Mouse (Mus musculus) v-Abl transformed pro-B cells (cell line): ENCODE measurements at regions not wholly inside any gene's neighbourhood (a gene's known extent, or its start where the extent isn't known, plus 50 kb on each side); places are given as distances from the start of the nearest gene placed in this dataset.
"Not testable (repeated sequence)": the region's sequence is repeated elsewhere in the genome, so short reads cannot be mapped to it uniquely, and the experiment has no call there.

Source experiments
- in situ Hi-C, 2 experiments: fragments of 400-800 bp; cut with MboI; formaldehyde crosslinking; loops; one replicate each; pipeline ENCODE4 v1.15.1; 2025; ENCODE audit not compliant: unreplicated experiment in 2 of 2

DNA sequence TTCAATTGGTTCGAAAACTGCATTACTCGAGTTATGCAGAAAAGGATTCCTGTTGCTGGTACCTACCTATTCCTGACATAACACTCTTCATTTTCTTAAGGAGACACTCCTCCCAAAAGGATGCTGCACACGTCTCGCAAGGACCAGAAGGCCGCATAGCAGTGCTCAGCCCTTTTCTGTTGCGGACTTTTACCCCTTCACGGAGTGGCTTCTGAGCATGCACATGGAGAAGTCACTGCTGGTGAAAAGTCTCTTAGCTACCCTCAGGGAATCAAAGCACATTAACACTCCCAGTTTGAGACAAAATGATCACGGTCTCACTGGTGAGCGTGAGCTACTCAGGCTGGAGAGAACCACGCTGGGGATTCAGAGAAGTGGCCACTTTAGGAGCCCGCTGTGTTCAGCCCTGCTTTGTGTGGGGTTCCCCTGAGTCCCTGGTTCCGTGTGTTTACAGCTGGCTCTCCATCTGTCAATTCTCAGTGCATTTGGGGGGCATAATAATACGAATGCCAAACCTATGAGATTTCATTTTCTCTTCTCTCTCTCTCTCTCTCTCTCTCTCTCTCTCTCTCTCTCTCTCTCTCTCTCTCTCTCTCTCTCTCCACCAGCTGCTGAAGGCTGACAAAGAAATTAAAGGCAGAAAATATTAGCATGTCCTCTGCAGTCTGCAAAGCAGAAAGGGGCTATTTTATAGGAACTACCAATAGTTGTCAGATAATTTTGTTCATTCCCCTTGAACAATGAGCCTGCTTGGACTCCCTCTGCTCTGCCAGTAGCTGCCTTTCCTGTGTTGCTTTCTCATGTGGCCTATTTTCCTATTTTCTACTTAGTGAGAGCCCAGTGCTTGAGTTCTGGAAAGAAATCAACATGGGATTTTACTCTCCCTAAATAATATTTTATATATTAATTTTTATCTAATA lies 160.7 kb downstream of the Basp1 start:
- in situ Hi-C loops: no loop called here

DNA sequence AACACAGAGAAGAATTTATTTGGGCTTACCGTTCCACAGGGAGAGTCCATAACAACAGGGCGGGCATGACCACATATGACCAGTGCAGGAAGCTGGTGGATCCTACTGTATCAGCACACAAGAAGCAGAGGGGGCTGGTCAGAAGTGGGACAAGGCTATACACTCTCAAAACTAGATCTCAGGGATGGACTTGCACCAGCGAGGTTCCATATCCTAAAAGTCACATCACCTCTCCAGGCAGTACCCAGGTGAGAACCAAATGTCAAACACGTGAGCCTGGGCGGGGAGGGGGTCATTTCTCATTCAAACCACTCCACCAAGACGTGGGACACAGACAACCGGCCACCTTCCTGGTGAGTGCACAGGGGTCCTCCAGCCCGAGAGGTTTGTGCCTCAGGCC lies 167.9 kb downstream of the Basp1 start:
- in situ Hi-C loops: no loop called here

DNA sequence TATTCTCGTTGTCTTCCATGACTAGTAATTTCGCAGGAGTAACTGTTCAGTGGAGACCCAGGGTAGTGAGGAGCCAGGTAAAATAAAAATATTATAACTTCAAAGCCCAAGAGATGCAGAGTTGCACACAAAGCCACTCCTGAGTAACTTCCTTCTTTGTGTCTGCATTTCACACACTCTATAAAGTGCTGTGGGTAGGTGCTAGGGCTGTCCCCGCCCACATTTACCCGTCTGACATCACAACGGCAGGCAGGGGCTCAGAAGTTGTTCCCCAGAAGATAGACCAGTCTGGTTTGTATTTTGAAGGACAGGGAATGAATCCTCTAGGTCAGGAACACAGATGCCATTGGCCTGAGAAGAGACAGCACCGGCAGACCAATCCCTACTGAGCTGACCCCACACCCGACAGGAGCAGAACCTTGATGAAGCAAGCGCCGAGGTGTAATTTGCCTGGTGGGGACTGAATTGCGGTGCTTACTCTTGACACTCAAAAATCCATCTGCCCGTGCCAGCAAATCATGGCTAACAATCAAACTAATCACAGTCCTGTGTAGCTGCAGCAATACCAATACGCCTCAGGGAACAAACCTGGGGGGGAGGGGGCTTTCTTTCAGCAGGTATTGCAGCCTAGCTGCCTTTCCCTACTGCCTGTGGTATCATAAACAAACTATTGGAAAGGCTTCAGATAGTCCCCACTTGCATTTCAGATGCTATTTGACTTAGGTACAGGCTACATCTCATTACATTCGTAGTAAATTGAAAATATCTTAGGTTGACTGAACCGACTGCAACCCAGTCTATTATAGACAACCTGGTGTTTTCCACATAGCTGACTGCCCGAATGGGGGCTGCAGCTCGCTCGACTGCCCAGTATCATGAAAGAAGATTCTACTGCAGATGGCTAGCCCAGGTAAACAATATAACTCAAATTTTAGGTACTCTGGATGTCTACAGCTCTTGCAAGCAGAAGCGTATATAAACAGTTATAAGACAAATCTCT lies 175.6 kb downstream of the Basp1 start:
- in situ Hi-C loops: no loop called here

DNA sequence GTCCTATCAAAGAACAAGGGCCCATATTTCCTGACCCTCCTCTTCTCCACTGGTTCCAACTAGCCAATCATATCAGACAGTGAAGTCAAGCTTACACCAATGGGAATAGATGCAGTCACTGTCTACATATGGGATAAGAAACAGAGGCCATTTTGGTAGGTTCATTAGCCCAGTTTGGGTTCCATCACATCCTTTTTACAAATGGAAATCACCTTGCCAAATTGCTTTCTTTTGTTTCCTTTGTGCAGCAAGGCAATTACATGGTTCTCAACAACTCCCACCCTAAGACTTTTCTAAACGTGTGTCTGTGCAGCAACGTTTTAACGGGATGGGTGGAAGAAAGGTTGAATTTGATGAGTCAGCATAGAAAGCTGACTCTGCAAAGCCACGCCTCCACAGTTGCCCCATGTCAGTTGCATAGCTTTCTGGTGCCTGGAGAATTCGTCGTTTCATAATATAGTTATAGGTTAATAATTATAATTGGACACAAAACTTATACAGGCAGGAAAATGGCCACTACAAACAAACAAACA lies 177.3 kb downstream of the Basp1 start:
- in situ Hi-C loops: no loop called here

DNA sequence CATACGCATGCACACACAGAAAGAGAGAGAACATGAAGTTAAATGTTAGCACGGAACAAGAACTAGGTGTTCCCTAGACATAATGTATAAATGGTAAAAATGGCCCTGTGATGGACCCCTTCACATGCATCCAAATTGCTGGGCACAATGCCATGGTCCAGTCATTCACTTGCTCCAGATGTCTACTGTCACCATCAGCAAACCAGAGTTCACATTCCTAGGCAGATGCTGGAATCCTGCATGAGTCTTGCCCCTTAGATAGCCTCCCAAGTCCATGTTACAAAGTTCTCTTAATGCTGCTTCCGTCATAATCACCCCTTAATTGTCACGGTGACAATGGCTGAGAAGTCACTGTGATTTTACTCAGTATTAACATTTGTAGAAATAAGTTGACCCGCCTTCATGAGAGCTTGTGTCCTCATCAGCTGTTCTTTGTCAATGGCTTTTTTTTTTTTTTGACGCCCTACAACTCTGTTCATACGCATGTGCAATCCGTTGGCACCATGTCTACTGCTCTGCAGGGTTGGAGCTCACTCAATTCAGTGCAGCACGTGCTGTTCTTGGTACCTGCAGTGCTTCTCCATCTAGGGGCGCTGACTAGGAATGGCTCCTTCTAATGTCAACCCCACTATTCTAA lies 179.4 kb downstream of the Basp1 start:
- in situ Hi-C loops: no loop called here

DNA sequence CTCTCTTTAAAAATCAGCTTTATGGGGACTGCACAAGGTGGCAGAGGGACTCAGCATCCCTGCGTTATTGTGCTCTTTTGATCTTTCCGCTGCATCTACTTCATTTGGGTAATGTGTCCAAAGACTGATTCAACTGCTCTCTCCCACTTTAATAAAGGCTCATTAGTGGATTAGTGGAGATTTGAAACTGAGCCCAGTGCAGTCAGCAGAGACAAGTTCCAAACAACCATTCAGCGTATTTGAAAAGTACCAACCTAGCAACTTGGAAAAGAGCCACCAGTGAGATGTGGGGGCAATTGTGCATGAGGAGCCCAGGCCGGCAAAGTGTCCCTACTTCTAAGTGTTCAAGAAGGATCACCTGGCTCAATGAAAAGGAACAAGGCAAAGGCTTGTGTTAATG lies 183.4 kb downstream of the Basp1 start:
- in situ Hi-C loops: no loop called here

DNA sequence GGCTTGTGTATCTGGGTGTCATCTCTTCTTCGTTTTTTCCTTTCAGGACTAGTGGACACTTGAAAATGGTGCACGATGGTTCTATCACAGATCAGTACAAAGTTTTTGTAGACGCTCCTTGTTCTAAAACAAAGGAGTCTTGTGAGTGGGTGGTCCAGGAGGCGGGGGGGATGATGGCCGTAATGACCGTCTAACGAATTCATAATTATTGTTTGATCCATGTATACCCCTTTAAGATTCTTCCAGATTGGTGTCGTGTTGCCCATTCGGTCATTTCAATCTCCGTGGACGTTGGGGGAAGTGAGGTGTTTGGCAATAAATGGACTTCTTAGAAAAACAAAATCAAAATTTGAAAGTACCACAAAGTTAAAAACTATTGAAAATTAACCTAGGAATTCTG lies 183.8 kb downstream of the Basp1 start:
- in situ Hi-C loops: no loop called here

DNA sequence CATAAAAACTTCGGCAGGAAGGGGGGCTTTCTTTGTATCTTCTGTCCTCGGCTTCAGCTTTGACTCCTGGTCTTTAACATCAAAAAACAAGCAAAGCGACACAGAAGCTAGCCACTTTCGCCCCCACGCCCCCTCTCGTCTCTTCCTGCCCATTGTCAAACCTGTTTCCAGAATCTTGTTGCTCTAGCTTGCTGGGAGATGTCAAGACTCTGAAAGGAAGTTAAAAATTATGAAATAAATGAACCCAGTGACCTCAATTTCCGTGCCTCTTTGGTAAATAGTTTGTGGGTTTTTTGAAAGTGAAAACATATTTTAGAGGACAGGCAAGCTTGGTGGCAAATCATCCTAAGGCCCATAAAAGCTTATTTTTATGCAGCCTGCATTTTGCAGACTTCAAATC lies 186.1 kb downstream of the Basp1 start:
- in situ Hi-C loops: no loop called here

DNA sequence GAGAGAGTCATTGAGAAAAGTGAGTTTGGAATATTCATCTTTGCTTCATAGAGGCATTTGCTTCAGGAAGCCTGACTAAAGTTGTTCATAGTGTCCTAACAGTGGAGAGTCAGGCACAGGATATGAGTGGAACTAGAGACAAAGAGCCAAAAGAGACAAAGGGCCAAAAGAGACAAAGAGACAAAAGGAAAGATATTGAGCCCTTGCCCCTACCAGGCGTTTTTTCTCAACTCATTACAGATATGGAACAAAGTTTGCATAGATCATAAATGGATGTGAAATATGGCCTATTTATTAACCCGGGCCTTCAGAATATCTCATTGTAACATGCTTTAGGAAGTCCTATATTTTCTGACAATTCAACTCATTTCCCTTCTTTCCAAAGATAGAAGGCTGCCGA lies 187.6 kb downstream of the Basp1 start:
- in situ Hi-C loops: no loop called here

DNA sequence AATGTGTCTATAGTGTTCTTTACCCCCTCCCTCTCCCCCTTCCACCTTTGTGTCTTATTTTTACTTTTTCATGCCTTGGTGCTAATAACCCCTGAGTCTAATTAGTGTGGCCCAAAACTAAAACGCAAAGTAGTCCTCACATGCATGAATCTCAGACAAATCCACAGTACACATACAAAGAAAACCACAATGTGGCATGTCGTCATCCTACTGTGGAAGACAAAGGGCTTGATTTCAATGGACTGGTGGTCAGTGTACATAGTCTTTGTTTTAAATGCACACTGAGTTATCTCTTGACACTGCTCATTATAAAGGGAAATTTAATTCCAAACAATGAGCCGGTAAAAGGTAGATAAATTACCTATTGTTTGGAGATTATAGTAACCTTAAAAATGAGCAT lies 188.1 kb downstream of the Basp1 start:
- in situ Hi-C loops: no loop called here

DNA sequence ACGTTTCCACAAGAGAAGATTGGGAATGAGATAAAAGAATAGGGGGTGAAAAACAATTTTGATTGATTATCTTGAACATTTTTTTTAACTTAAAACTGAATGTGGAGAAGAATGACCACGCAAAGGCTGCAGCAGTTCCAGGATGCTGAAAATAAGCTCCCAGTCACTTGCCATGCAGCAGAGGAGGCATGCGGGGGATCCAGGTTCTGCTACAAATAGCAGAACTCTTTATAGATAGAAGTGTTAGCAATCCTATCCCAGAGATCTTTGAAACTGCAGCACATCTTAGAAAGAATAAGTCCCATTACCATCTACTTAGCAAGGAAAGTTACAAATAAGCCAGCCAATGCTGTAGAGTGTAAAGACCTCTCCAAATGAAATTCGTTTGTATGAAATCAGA lies 191.8 kb downstream of the Basp1 start:
- in situ Hi-C loops: no loop called here

DNA sequence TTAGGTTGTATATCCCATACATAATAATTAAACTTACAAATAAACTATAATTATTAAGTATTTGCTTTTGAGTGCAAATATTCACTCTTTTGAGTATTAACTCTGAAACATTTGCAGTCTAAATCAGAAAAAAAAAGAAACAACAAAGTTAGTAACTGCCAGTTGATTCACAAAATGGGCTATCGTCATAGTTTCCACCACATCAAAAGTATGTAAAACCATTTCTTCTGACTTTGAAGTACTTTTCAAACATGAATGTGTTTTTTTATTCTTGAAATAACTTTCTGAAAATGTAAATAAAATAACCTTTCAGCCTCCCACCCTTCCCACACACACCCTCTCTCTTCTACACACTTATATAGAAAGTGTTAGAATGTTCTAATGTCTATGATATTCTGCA lies 197.2 kb downstream of the Basp1 start:
- in situ Hi-C loops: no loop called here

DNA sequence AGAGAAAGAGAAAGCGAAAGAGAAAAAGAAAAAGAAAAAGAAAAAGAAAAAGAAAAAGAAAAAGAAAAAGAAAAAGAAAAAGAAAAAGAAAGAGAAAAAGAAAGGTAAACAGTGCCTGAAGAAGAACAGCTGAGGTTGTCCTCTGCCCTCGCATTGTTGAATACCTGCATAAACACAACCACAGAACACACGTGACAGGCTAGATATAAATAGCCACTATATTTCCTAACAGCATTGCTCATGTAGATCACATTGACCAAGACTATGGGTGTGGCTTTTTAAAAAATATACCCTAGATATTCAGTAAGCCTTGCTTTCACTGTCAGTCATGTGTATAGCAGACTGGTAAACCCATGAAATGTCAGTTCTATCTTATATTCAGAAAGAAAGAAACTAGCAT lies 211.5 kb downstream of the Basp1 start:
- in situ Hi-C loops: no loop called here

DNA sequence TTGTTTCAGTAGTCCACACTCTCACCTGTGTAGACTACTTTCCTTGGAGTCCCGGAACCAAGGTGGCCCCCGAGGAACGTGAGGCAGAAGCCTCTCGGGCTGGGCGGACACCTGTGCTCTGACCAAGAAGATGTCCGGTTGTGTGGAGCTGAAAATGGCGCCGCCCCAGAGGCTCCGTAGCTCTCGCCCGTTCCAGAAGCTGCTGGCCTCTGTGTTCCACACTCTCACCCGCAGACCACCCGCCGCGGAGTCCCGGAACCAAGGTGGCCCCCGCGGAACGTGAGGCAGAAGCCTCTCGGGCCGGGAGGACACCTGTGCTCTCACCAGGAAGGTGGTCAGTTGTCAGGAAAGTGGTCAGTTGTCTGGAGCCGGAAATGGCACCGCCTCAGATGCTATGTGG lies 213.3 kb downstream of the Basp1 start:
- in situ Hi-C loops: not testable (repeated sequence)

DNA sequence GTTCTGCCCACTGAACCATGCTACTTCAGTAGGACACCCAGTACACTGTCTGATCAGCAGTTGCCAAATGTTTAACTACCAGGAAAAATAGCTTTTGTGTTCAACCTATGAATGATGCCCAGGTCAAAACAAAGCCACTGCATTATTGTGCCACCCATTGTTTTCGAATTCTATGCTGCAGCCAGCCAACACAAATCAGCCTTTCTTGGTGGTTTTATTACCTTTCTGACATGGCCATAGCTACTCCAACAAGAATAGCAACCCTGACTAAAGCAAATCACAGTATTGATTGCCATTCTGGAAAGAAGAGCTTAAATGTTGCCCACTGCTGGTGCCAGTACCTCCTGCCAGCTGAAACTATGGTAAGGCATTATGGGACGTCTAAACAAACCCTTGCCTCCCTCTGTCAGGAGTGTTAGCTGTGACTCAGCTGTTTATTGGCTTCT lies 225.7 kb downstream of the Basp1 start:
- in situ Hi-C loops: no loop called here

DNA sequence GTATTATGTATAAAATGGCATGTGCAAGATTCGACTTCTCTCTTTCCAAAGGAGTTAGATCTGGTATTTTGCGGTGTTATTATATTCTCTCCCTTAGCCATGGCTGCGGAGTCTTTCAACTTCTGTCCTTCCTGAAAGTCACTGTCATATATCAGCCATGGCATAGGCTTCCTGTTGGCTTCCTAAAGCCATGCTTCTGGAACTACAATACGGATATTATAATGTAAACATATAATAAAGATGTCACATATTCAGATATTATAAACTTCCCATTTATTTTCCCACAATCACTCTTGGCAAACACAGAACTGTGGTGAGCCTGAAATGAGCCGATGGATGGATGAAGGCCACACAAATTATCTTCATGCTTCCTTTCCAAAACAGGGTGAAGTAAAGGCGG lies 240.8 kb downstream of the Basp1 start:
- in situ Hi-C loops: no loop called here

DNA sequence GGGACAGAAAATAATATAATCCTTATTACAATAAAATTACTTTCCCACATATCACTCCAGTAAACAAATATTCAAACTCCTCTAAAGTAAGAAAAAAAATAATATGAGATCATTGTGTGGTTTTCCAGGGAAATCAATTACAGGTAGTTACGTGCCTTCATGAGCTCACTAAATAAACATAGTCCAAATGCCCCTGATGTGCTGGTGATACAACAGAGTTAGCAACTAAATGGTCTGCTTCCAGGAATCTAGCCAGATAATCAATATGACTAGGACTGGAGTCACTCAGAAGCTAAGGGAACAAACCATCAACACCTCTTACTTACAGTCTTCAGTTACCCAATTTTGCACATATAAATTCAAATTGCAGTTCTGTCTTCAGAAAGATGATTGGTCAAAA lies 267.2 kb downstream of the Basp1 start:
- in situ Hi-C loops: no loop called here

DNA sequence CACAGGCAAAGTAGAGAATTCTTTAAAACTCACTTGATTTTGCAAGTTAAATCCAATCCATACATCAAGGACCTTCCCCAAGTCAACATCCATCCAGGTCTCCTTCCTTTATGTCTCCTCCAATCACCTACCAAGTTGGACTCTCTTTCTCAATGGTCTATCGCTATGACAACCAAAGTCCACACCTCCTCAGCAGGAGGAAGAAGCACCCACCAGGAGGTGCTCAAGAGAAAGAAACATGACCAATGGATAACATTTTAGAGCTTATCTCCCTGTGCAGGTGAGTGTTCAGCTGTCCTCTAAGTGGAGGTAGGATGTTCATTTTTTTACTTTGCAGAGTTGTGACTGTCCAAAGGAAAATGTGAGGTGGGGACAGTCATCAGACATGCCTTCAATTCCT lies 269.3 kb downstream of the Basp1 start:
- in situ Hi-C loops: no loop called here

DNA sequence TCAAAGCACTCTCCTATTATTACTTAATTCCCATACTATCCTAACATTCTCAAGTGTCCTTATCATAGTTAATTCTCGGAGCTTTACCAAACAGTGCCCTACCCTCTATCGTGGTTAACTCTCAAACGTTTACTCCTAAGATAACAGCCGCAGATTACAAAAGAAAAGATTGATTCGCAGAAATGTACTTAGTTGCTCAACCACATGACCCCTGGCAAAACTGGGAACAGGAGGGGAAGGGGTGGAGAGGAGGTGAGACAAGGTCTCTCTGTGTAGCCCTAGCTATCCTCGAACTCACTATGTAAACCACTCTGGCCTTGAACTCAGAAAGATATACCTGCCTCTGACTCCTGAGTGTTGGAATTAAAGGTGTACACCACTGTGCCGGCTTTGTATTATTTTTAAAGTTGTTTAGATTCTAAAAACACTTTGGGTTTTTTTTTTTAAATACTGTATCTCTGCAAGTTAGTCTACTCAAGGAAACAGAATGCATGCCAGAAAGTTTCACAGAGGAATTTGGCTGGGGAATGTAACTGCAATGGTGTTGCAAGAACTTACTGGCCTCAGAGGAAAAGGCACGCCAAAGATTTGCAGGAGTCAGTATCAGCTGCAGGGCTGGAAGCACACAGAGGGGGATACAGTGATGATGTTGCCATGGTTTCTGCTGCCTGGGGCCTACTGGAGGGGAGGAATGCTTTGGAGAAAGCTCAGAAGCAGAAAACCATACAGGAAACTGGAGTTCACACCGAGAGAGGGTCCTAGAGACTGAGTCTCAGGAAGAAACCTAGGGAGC lies 273.0 kb downstream of the Basp1 start:
- in situ Hi-C loops: no loop called here

DNA sequence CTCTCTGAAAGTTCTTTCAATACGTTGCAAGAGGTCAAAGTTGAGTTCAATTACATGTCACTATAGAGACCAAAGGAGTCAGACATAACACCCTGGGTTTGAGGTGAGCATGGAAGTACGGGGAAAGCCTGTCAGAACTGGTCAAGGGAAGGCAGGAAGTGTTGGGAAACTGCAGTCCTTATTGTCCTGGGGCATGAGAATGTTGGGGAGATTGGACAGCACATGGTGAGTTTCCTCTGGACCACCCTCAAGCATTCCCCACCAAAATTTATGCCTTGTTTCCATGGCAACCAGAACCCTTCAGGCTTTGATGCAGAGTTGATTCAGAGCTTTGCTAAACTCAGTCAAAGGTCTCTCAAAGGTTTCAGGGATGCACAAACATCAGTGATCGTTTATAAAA lies 276.5 kb downstream of the Basp1 start:
- in situ Hi-C loops: no loop called here
